Mouse (Mus musculus) kidney, embryonic 15.5 days (tissue): ENCODE data around the gene Lce1a1. TPM values are rescaled to one million over a fixed set of nuclear protein-coding genes. Genes with fewer than 3 reads are reported as not detected.
"Not testable (repeated sequence)": the region's sequence is repeated elsewhere in the genome, so short reads cannot be mapped to it uniquely, and the experiment has no call there.

Source experiments
- ATAC-seq: fragments of 200-750 bp; cut with Nextera tagmentation; replicated peaks from 2 replicates; pipeline ENCODE4 v1.8.0; 2017; ENCODE audit warnings: moderate TSS enrichment; ENCODE audit not compliant: low FRiP score
- H3K27ac ChIP-seq: fragments of 300-500 bp; sonication (generic); 2 replicates; pipeline ENCODE4 v1.5.1; 2015; ENCODE audit warnings: mild to moderate bottlenecking, inconsistent platforms
- H3K27me3 ChIP-seq: fragments of 300-500 bp; sonication (generic); 2 replicates; pipeline ENCODE4 v1.6.1; 2015; ENCODE audit warnings: inconsistent platforms
- H3K36me3 ChIP-seq: fragments of 300-500 bp; sonication (generic); 2 replicates; pipeline ENCODE4 v1.6.1; 2015; ENCODE audit warnings: inconsistent platforms
- H3K4me1 ChIP-seq: fragments of 300-500 bp; sonication (generic); 2 replicates; pipeline ENCODE4 v1.6.1; 2015; ENCODE audit warnings: inconsistent platforms
- H3K4me2 ChIP-seq: fragments of 300-500 bp; sonication (generic); 2 replicates; pipeline ENCODE4 v1.6.1; 2015; ENCODE audit warnings: moderate library complexity, mild to moderate bottlenecking, inconsistent platforms
- H3K4me3 ChIP-seq: fragments of 300-500 bp; sonication (generic); replicated peaks from 2 replicates; pipeline ENCODE4 v1.5.1; 2015; ENCODE audit warnings: mild to moderate bottlenecking, inconsistent platforms
- H3K9ac ChIP-seq: fragments of 300-500 bp; sonication (generic); 2 replicates; pipeline ENCODE4 v1.6.1; 2015; ENCODE audit warnings: mild to moderate bottlenecking, inconsistent platforms
- H3K9me3 ChIP-seq: fragments of 300-500 bp; sonication (generic); replicated peaks from 2 replicates; pipeline ENCODE4 v1.6.1; 2016; ENCODE audit warnings: inconsistent platforms
- WGBS: fragments of 180-500 bp; shearing (Covaris S2); methylation state at CpG from one replicate; pipeline ENCODE4 v1.1.7; 2015; ENCODE audit warnings: mixed read lengths; 5-methylcytosine and 5-hydroxymethylcytosine counted together
- polyA plus RNA-seq: library from polyadenylated mRNA; unstranded; fragments of >200 nt; fragmentation: Nextera tagmentation; extraction: Ambion mirVana; gene quantifications from 2 replicates; pipeline ENCODE4 v1.2.1, GENCODE M21; 2015

Gene Lce1a1
- not detected in 2 replicates for polyA plus RNA-seq

DNA sequence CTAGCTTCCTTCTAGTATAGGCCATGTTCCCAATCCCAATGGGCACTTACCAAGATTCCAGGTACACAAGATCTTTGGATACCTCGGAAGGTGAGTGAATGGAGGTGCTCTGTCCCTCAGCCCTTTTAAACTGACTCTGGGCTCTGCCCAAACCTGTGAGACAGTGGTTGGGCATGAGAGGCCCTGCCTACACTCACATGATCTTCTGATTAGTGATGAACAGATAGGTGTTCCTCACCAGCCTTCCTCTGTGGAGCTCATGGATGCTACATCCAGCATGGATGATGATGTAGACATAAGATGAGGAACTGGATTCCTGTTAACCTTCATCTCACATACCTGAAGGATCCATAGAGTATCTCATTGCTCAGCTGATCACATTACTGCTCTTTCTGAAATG is at the start of gene Lce1a1:
Gene Lce1a1 (minus strand): TSS at position 101 of the 400 bp plus-strand sequence.
- no peaks in the 10 kb centered on the region for H3K4me1 ChIP-seq
- H3K27me3 ChIP-seq, result no peaks in the 10 kb centered on the region
- no peak within 1 kb of the TSS for H3K9ac ChIP-seq
- H3K9me3 ChIP-seq, result no peaks in the 10 kb centered on the region
- H3K4me3 ChIP-seq, result no peak within 1 kb of the TSS
- ATAC-seq, result no peak
- WGBS, result 97% methylated on average over 1 of the region's 1 CpGs
- H3K27ac ChIP-seq, result no peak within 1 kb of the TSS
- no peak within 1 kb of the TSS for H3K4me2 ChIP-seq
- H3K36me3 ChIP-seq, result no peaks in the 10 kb centered on the region

DNA sequence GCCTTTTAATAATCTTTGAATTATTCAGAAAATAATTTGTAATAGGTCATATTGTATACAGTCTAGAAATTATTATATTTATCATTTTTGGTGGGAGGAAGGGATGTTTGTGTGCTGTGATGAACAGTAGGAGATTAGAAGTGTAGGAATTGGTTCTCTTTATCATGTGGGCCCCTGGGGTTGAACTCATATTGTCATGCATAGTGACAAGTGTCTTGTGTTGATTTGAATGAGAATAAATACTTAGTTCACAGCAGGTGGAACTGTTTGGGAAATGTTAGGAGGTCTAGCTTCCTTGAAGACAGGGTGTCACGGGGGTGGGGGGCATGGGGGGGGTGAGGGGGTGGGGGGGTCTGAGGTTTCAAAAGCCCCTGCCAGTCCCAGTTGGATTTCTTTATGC is 46.5 kb upstream of the Lce1a1 start:
- 17% methylated on average over 1 of the region's 1 CpGs for WGBS
- Histone ChIP-seq H3K4me2 (no peak overlapping the region), H3K9me3 (no peaks in the 10 kb centered on the region), H3K4me1 (no peaks in the 10 kb centered on the region), H3K36me3 (no peaks in the 10 kb centered on the region), H3K9ac (no peak overlapping the region), H3K4me3 (no peak overlapping the region), H3K27me3 (no peaks in the 10 kb centered on the region), H3K27ac (no peak overlapping the region)
- ATAC-seq, result no peak

DNA sequence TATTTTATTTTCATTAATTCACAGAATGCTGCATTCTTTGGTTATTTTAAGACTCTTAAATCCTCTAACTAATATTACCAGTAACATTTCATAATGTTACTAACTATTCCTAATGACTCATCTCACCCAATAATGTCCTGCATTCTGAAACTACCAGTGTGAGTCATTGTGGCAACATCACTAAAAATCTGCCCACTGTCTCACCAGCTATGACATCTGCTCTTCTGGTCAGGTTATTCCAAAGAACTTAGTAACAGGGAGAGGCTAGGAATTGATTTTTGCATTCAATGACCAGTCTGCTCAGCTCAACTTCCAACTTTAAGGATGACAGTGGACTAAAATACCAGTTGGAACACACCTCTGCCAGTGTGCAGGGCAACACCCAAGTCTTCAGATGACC is 43.6 kb upstream of the Lce1a1 start:
- Histone ChIP-seq H3K36me3 (no peaks in the 10 kb centered on the region), H3K4me3 (no peak overlapping the region), H3K9me3 (no peaks in the 10 kb centered on the region), H3K9ac (no peak overlapping the region), H3K27ac (no peak overlapping the region), H3K4me2 (no peak overlapping the region), H3K27me3 (no peaks in the 10 kb centered on the region), H3K4me1 (no peaks in the 10 kb centered on the region)
- ATAC-seq, result no peak

DNA sequence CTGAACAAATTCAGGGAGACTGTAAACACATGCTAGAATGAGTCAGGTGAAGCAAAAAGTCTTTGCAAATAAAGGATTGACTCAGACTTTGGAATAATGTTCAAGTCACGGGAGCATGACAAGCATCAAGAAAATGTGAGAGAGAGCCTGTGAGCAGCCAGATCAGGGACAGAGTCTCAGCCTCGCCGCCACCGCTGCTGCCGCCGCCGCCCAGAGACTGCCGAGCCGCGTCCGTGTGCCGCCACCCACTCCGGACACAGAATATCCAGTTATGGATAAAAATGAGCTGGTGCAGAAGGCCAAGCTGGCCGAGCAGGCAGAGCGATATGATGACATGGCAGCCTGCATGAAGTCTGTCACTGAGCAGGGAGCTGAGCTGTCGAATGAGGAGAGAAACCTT is 41.0 kb upstream of the Lce1a1 start:
- not testable (repeated sequence) for H3K27ac ChIP-seq, H3K9ac ChIP-seq, H3K4me3 ChIP-seq, H3K4me2 ChIP-seq, ATAC-seq, H3K27me3 ChIP-seq, H3K4me1 ChIP-seq, H3K9me3 ChIP-seq, H3K36me3 ChIP-seq
- WGBS, result 77% methylated on average over 16 of the region's 16 CpGs

DNA sequence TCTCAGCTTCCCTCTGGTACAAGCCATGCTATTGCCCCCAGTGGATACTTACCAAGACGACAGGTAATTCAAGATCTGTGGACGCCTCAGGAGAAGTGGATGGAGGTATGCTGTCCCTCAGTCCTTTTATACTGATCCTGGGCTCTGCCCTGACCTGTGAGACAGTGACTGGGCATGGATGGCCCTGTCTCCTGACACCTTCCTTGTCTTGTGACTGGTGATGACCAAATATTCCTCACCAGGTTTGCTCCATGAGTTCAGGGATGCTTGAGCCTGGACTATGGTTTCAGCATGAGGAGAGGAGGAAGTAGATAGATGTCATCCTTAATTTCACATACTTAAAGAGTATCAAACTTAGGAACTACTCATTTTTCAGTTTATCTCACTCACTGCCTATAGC is 39.0 kb upstream of the Lce1a1 start, which contains the start of gene Lce1d:
Gene Lce1d (minus strand): TSS at position 101 of the 400 bp plus-strand sequence.
- Histone ChIP-seq H3K4me3 (no peak within 1 kb of the TSS), H3K27me3 (no peaks in the 10 kb centered on the region), H3K4me2 (no peak within 1 kb of the TSS), H3K4me1 (no peaks in the 10 kb centered on the region), H3K9me3 (no peaks in the 10 kb centered on the region), H3K27ac (no peak within 1 kb of the TSS), H3K36me3 (no peaks in the 10 kb centered on the region), H3K9ac (no peak within 1 kb of the TSS)
- WGBS, result 55% methylated on average over 2 of the region's 2 CpGs
- ATAC-seq, result no peak

DNA sequence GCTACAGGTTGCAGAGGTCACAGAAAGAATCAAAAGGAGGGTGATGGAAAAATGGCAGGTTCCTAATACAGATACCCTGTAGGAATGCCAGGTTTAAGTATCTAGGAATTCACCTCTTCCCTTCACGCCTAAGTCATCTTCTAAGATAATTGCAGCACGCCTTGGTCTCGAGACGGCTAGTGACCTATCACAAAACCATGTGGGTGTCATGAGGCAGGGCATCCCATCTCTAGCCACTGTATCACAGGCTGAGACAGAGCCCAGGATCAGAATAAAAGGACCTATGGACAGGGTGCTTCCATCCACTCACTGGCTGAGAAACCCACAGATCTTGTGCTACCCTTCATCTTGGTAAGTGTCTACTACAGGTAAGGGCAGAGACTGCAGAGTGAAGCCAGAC is 30.8 kb upstream of the Lce1a1 start, which contains the start of gene Lce1c:
Gene Lce1c (plus strand): TSS at position 301 of the 400 bp plus-strand sequence.
- ATAC-seq, result no peak

DNA sequence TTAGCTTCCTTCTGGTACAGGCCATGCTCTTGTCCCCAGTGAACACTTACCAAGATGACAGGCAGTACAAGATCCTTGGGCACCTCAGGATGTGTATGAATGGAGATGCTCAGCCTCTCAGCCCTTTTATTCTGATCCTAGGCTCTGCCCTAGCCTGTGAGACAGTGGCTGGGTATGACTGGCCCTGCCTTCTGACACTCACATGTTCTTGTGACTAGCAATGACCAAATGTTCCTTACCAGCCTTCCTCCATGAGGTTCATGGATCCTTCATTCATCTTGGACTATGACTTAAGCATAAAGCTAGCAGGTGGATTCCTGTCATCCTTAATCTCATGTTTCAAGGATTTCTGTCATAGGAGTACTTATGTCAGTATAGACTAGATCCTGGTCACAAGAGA is 22.1 kb upstream of the Lce1a1 start, which contains the start of gene Lce1a2:
Gene Lce1a2 (minus strand): TSS at position 101 of the 400 bp plus-strand sequence.
- Histone ChIP-seq H3K27ac (no peak within 1 kb of the TSS), H3K4me3 (no peak within 1 kb of the TSS), H3K36me3 (no peaks in the 10 kb centered on the region), H3K27me3 (no peaks in the 10 kb centered on the region), H3K4me2 (no peak within 1 kb of the TSS), H3K9ac (no peak within 1 kb of the TSS), H3K4me1 (no peaks in the 10 kb centered on the region), H3K9me3 (no peaks in the 10 kb centered on the region)
- ATAC-seq, result no peak

More for the DNA sequence above, 30.8 kb upstream of the Lce1a1 start, which contains the start of gene Lce1c:
- 87% methylated on average over 4 of the region's 4 CpGs for WGBS
- no peaks in the 10 kb centered on the region for H3K9me3 ChIP-seq
- no peak within 1 kb of the TSS for H3K4me2 ChIP-seq
- no peak within 1 kb of the TSS for H3K9ac ChIP-seq
- no peaks in the 10 kb centered on the region for H3K4me1 ChIP-seq
- H3K4me3 ChIP-seq, result no peak within 1 kb of the TSS
- no peaks in the 10 kb centered on the region for H3K36me3 ChIP-seq
- no peaks in the 10 kb centered on the region for H3K27me3 ChIP-seq
- H3K27ac ChIP-seq, result no peak within 1 kb of the TSS

DNA sequence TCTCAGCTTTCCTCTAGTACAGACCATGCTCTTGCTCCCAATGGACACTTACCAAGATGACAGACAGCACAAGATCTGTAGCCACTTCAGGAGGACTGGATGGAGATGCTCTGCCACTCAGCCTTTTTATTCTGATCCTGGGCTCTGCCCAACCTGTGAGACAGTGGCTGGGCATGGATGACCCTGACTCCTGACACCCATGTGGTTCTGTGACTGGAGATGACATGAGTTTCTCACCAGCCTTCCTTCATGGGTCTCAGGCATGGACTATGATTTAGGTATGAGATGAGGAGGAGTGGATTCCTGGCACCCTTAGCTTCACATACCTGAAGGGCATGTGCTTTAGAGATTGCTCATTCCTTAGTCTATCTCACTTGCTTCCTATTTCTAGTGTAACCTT is 8.7 kb upstream of the Lce1a1 start, which contains the start of gene Lce1b:
Gene Lce1b (minus strand): TSS at position 101 of the 400 bp plus-strand sequence.
- Histone ChIP-seq H3K27ac (no peak within 1 kb of the TSS), H3K4me2 (no peak within 1 kb of the TSS), H3K4me1 (no peaks in the 10 kb centered on the region), H3K4me3 (no peak within 1 kb of the TSS), H3K36me3 (no peaks in the 10 kb centered on the region), H3K27me3 (no peaks in the 10 kb centered on the region), H3K9me3 (no peaks in the 10 kb centered on the region), H3K9ac (no peak within 1 kb of the TSS)
- no peak for ATAC-seq

DNA sequence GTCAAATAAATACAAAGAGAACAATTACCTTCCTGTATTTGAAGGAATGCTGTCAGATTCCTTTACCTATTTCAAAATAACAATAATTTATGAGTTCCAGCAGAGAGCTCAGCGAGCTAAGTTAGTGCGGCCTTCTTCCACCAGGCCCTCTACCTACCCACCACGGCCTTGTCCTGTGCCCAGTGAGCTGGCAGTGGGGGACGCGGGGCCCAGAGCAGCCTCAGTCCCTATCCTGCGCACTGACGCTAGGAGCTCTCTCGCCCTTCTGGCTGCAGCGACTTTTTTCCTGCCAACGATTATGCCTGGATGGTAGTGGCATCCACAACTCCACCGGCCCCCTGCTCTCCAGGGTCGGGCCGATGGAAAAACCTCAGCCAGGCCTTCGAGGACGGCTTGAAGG is 8.3 kb downstream of the Lce1a1 start:
- no peaks in the 10 kb centered on the region for H3K36me3 ChIP-seq
- H3K27me3 ChIP-seq, result no peaks in the 10 kb centered on the region
- H3K4me1 ChIP-seq, result no peaks in the 10 kb centered on the region
- no peaks in the 10 kb centered on the region for H3K9me3 ChIP-seq
- H3K27ac ChIP-seq, result no peak overlapping the region
- ATAC-seq, result no peak
- no peak overlapping the region for H3K4me2 ChIP-seq
- H3K4me3 ChIP-seq, result no peak overlapping the region
- WGBS, result 88% methylated on average over 15 of the region's 15 CpGs
- no peak overlapping the region for H3K9ac ChIP-seq

DNA sequence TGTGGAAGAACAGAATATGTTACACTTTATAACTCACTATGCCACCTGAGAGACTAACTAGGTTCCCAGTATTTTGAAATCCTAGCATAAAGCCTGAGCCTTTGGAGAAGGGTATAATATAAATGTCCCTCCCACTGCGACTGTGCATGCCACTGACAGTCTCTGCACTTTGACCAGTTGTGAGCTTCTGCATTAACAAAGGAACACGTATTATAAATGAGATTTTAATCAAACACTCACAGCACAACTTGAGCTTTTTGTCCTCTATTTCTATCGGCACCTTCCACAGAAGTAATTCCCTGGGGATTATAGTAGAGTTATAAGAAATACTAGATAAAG is 9.5 kb downstream of the Lce1a1 start:
- 69% methylated on average over 3 of the region's 3 CpGs for WGBS
- Histone ChIP-seq H3K4me1 (no peaks in the 10 kb centered on the region), H3K36me3 (no peaks in the 10 kb centered on the region), H3K9ac (no peak overlapping the region), H3K4me2 (no peak overlapping the region), H3K27me3 (no peaks in the 10 kb centered on the region), H3K9me3 (no peaks in the 10 kb centered on the region), H3K4me3 (no peak overlapping the region), H3K27ac (no peak overlapping the region)
- ATAC-seq, result no peak

DNA sequence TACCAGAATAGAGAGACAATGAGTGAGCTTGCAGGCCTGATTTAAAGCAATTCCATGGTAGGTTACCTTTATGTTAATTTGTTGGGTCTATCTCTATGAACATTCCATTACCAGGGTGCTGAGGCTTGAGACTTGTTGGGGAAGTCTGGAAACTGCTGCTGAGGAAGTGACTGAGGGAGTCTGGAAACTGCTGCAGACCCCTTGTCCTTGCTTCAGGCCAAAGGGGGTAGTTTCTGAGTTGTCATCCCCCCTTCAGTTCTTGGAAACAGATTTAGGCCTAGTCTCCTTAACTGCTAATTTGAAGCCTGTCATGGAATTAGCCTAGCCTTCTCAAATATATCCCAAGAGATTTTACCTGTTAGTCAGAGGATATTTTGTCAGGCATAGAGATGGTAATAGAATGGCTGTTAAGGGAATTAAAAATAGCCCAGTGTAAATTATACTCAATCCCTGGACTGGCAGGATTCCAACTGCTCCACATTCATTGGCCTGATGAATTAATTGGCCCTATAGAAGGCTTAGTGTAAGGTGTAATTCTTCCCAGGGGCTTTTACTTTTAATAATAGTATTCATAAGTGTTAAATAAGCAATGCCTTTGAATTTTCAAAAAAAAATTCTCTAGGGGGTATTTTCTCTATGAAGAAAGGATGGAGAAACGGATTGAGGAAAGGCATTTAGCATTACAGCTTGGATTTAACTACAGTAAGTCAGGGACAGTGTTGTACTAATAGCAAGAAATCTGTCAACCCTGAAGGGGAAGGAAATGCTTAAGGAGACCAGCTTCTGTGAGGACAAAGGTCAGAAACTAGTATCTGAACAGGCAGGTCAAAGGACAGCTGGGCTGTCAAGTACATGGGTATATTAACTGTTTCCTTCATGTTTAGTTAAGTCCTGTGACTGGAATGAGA is 10.1 kb downstream of the Lce1a1 start:
- 35% methylated on average over 1 of the region's 1 CpGs for WGBS
- no peaks in the 10 kb centered on the region for H3K4me1 ChIP-seq
- no peaks in the 10 kb centered on the region for H3K36me3 ChIP-seq
- no peak overlapping the region for H3K4me3 ChIP-seq
- H3K4me2 ChIP-seq, result no peak overlapping the region
- no peak overlapping the region for H3K9ac ChIP-seq
- ATAC-seq, result no peak; the same call in 1 of the 2 replicates
- no peaks in the 10 kb centered on the region for H3K27me3 ChIP-seq
- H3K27ac ChIP-seq, result no peak overlapping the region
- H3K9me3 ChIP-seq, result no peaks in the 10 kb centered on the region

DNA sequence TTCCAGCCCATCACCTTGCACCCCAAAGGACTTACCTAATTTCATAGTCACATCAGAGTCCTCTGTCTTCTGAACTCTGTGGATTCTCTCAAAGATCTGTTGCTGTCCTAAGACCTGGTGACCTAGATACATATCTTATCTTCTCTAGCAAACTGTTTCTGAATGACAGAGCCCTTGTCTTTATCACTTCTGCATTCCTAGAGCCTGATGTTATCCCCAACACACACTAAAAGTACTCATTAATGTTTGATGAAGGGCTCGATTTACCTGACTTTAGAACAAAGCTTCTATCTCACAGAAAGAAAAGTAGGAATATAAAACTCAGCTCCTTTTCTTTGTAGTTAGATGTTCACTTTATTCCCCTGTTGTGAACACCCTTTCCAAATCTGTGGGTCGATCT is 26.5 kb downstream of the Lce1a1 start, which contains the start of gene Lce6a:
Gene Lce6a (minus strand): TSS at position 101 of the 400 bp plus-strand sequence.
- H3K27me3 ChIP-seq, result no peaks in the 10 kb centered on the region
- ATAC-seq, result no peak
- H3K4me2 ChIP-seq, result no peak within 1 kb of the TSS
- no peaks in the 10 kb centered on the region for H3K9me3 ChIP-seq
- no peaks in the 10 kb centered on the region for H3K4me1 ChIP-seq
- no peak within 1 kb of the TSS for H3K27ac ChIP-seq
- WGBS, result 79% methylated on average over 2 of the region's 2 CpGs
- H3K36me3 ChIP-seq, result no peaks in the 10 kb centered on the region
- no peak within 1 kb of the TSS for H3K4me3 ChIP-seq
- no peak within 1 kb of the TSS for H3K9ac ChIP-seq
